Mouse (Mus musculus) heart, embryonic 16.5 days (tissue): ENCODE data around the gene Cysrt1. TPM values are rescaled to one million over a fixed set of nuclear protein-coding genes. Genes with fewer than 3 reads are reported as not detected.

Experiments used
- ATAC-seq: fragments of 200-750 bp; cut with Nextera tagmentation; replicated peaks from 2 replicates; pipeline ENCODE4 v1.8.0; 2017; ENCODE audit warnings: moderate number of reproducible peaks; ENCODE audit not compliant: insufficient read depth, low FRiP score; ENCODE audit errors: extremely low read depth
- H3K27ac ChIP-seq: fragments of 300-500 bp; sonication (generic); 2 replicates; pipeline ENCODE4 v1.5.1; 2014; ENCODE audit warnings: mild to moderate bottlenecking, low read length, control low read depth, moderate library complexity
- H3K27me3 ChIP-seq: fragments of 300-500 bp; sonication (generic); 2 replicates; pipeline ENCODE4 v1.6.1; 2014; ENCODE audit warnings: low read length, mixed read lengths; ENCODE audit not compliant: control insufficient read depth, insufficient read depth
- H3K36me3 ChIP-seq: fragments of 300-500 bp; sonication (generic); 2 replicates; pipeline ENCODE4 v1.6.1; 2014; ENCODE audit not compliant: control insufficient read depth, insufficient read depth
- H3K4me1 ChIP-seq: fragments of 300-500 bp; sonication (generic); 2 replicates; pipeline ENCODE4 v1.6.1; 2014; ENCODE audit warnings: low read length, mixed read lengths; ENCODE audit not compliant: control insufficient read depth, insufficient read depth
- H3K4me2 ChIP-seq: fragments of 300-500 bp; sonication (generic); 2 replicates; pipeline ENCODE4 v1.6.1; 2014; ENCODE audit warnings: low read depth, mild to moderate bottlenecking, control low read depth, low read length
- H3K4me3 ChIP-seq: fragments of 300-500 bp; sonication (generic); 2 replicates; pipeline ENCODE4 v1.5.1; 2014; ENCODE audit warnings: mild to moderate bottlenecking, control low read depth, low read length
- H3K9ac ChIP-seq: fragments of 300-500 bp; sonication (generic); 2 replicates; pipeline ENCODE4 v1.6.1; 2014; ENCODE audit warnings: low read length, control low read depth
- H3K9me3 ChIP-seq: fragments of 300-500 bp; sonication (generic); replicated peaks from 2 replicates; pipeline ENCODE4 v1.6.1; 2016; ENCODE audit warnings: low read length; ENCODE audit not compliant: control insufficient read depth
- WGBS: fragments of 180-500 bp; shearing (Covaris S2); extraction: QIAGEN DNeasy Blood & Tissue Kit; methylation state at CpG from one replicate; pipeline ENCODE4 v1.1.7; 2014; 5-methylcytosine and 5-hydroxymethylcytosine counted together
- polyA plus RNA-seq: library from polyadenylated mRNA; unstranded; fragments of >200 nt; fragmentation: Nextera tagmentation; extraction: Ambion mirVana; gene quantifications from 2 replicates; pipeline ENCODE4 v1.2.1, GENCODE M21; 2015

Gene Cysrt1
- polyA plus RNA-seq, 1 experiment from 2014 or later = not detected

DNA sequence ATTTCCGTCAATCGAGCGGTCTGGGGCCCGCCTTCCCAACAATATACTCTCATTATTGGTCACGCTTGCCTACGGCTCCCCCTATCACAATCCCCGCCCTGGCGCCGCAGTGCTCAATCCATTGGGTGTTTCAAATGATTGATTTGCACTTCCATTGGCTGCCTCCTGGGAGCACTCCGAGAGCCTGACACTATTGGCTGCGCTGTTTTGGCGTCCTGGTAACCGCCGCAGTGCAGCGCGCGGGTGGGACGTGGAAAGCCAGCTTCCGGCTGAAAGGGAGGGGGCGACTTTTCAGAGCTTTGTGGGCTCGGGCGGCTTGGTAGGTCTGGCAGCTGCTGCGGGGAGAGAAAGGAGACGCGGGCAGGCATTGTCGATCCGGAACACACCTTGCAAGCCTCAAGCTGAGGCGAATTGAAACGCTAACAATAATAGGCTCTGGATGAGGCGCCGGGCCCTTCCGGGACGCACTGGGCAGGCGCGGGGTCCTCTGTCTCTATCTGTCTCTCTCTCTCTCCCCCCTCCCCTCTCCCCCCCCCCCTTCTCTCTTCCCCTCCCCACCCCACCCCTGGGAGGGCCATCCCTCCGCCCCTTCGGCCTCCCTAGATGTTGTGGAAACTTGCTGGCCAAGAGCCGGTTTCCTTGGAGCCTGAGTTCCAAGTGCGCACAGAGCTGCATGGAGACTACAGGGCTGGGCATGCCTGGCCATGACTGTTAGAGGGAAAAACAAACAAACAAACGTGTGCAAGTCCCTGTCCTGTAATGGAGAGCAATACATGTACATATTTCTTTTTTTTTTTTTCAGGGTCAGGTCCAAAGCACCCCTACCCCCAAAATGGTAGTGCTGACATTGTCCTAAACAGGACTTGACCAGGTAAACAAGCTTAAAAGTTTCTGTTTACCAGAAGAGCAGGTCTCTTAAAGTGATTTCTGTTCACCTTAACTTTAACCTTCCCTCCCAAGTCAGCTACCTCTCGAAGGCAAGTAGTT lies 17.2 kb downstream of the Cysrt1 start:
- Histone ChIP-seq H3K36me3 (peaks cover 7% of the 10 kb centered on the region; the same call in 1 of the 2 replicates), H3K4me2 (peak overlapping the region; percentile 65), H3K9ac (peak overlapping the region; percentile 81), H3K27me3 (no peaks in the 10 kb centered on the region), H3K4me1 (peaks cover 12% of the 10 kb centered on the region), H3K4me3 (peak overlapping the region; percentile 80), H3K9me3 (no peaks in the 10 kb centered on the region), H3K27ac (peak overlapping the region; percentile 99)
- WGBS = 2% methylated on average over 41 of the region's 41 CpGs
- peak; percentile 93 for ATAC-seq

DNA sequence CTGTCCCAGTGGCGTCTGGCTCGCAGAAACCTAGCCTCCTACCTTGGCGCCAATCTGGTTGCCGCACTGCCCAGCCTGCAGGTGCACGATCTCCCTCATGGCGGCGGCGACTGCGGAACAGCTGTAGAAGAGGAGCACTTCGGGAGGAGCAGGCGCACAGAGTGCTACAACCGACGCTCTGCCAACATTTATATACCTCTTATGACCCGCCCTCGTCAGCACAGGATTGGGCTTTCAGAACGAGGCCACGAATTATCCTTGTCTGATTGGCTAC lies 17.8 kb downstream of the Cysrt1 start, which contains the start of gene Tubb4b:
Gene Tubb4b, minus strand, starts transcription at position 211 of the 274 bp plus-strand sequence.
- Histone ChIP-seq H3K4me3 (peak within 1 kb of the TSS; percentile 80), H3K9me3 (no peaks in the 10 kb centered on the region), H3K27me3 (no peaks in the 10 kb centered on the region), H3K4me1 (peaks cover 12% of the 10 kb centered on the region), H3K36me3 (peaks cover 7% of the 10 kb centered on the region; the same call in 1 of the 2 replicates), H3K27ac (peak within 1 kb of the TSS; percentile 99), H3K9ac (peak within 1 kb of the TSS; percentile 89), H3K4me2 (peak within 1 kb of the TSS; percentile 98)
- under 1% methylated on average over 17 of the region's 17 CpGs for WGBS
- ATAC-seq = no peak

- H3K4me3 ChIP-seq = peak overlapping the region; percentile 80
- no peaks in the 10 kb centered on the region for H3K9me3 ChIP-seq
- peak overlapping the region; percentile 98 for H3K4me2 ChIP-seq
- peak overlapping the region; percentile 89 for H3K9ac ChIP-seq
- H3K27me3 ChIP-seq = no peaks in the 10 kb centered on the region
- WGBS = 1% methylated on average over 52 of the region's 53 CpGs
- H3K4me1 ChIP-seq = peaks cover 12% of the 10 kb centered on the region
- H3K27ac ChIP-seq = peak overlapping the region; percentile 94
- peak; percentile 33 for ATAC-seq
- peaks cover 7% of the 10 kb centered on the region; the same call in 1 of the 2 replicates for H3K36me3 ChIP-seq
These were observed 18.4 kb downstream of the Cysrt1 start for GRCm38 (mm10) chr2:25223681-25224491.

DNA sequence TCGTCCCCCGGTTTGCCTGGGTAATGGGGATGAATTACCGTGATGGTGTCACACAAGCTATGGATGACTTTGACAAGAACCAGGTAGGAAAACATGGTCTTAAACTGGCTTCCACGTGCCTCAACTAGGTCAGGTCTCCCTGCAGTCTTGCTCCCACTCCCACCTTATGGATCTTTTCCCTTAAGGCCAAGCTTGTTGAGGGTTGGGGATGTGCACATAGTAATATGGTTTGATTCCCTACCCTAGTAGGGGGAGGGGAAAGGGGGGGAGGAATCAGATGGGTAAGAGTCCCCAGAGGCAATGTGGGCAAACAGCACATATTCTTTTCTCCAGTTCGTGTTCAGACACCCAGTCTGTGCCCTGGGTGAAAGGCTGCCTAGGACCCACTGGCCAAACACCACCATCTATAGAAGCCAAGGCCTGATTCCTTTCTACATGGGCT lies 20.9 kb downstream of the Cysrt1 start:
- no peaks in the 10 kb centered on the region for H3K9me3 ChIP-seq
- no peak for ATAC-seq
- no peak overlapping the region for H3K9ac ChIP-seq
- no peaks in the 10 kb centered on the region for H3K27me3 ChIP-seq
- 70% methylated on average over 5 of the region's 5 CpGs for WGBS
- H3K4me2 ChIP-seq = no peak overlapping the region
- no peak overlapping the region for H3K27ac ChIP-seq
- peaks cover 12% of the 10 kb centered on the region for H3K4me1 ChIP-seq
- H3K36me3 ChIP-seq = peaks cover 7% of the 10 kb centered on the region; the same call in 1 of the 2 replicates
- H3K4me3 ChIP-seq = no peak overlapping the region

DNA sequence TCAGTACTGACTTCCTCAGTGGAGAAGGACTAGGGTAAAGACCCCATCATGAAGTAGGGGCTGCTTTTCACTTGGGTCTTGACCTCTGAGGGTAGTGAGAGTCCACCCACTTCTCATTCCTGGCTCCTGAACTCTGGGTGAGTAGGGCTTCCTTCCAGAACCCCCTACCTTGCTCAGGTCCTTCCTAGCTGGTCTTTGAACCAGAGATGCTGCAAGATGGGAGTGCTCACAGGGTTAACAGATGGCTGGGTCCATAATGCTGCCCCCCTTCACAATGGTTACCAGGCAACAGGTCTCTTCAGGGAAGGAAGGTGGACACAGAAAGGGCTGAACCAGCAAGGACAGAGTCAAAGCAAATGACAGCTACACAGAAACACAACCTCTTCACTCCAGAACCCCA lies 23.8 kb downstream of the Cysrt1 start, which contains the start of gene Fam166a:
Gene Fam166a, plus strand, starts transcription at position 301 of the 400 bp plus-strand sequence.
- Histone ChIP-seq H3K27me3 (no peaks in the 10 kb centered on the region), H3K36me3 (peaks cover 7% of the 10 kb centered on the region; the same call in 1 of the 2 replicates), H3K4me1 (peaks cover 4% of the 10 kb centered on the region), H3K4me2 (no peak within 1 kb of the TSS), H3K4me3 (no peak within 1 kb of the TSS), H3K9ac (no peak within 1 kb of the TSS), H3K27ac (no peak within 1 kb of the TSS), H3K9me3 (no peaks in the 10 kb centered on the region)
- ATAC-seq = no peak

- 57% methylated on average over 2 of the region's 2 CpGs for WGBS
- no peak for ATAC-seq
- Histone ChIP-seq H3K4me2 (no peak overlapping the region), H3K9ac (no peak overlapping the region), H3K36me3 (peaks cover 5% of the 10 kb centered on the region; the same call in 1 of the 2 replicates), H3K27me3 (no peaks in the 10 kb centered on the region), H3K27ac (no peak overlapping the region), H3K9me3 (no peaks in the 10 kb centered on the region), H3K4me3 (no peak overlapping the region), H3K4me1 (no peaks in the 10 kb centered on the region)
These were observed 24.6 kb downstream of the Cysrt1 start for GRCm38 (mm10) chr2:25217666-25218065.

GRCm38 (mm10) chr2:25214444-25214843 lies 27.8 kb downstream of the Cysrt1 start, which contains the start of gene Stpg3:
Stpg3 (minus strand) TSS chr2:25214637.
- Histone ChIP-seq H3K4me2 (no peak within 1 kb of the TSS), H3K27ac (no peak within 1 kb of the TSS), H3K27me3 (no peaks in the 10 kb centered on the region), H3K4me1 (peaks cover 10% of the 10 kb centered on the region), H3K9ac (no peak within 1 kb of the TSS), H3K9me3 (no peaks in the 10 kb centered on the region), H3K36me3 (no peaks in the 10 kb centered on the region), H3K4me3 (no peak within 1 kb of the TSS)
- no peak for ATAC-seq
- WGBS = 72% methylated on average over 3 of the region's 3 CpGs

GRCm38 (mm10) chr2:25213266-25213865 lies 28.9 kb downstream of the Cysrt1 start:
- no peaks in the 10 kb centered on the region for H3K27me3 ChIP-seq
- H3K9me3 ChIP-seq = no peaks in the 10 kb centered on the region
- WGBS = 63% methylated on average over 23 of the region's 23 CpGs
- no peak overlapping the region for H3K27ac ChIP-seq
- ATAC-seq = no peak
- no peaks in the 10 kb centered on the region for H3K36me3 ChIP-seq
- no peak overlapping the region for H3K4me2 ChIP-seq
- H3K9ac ChIP-seq = no peak overlapping the region
- no peak overlapping the region for H3K4me3 ChIP-seq
- peaks cover 10% of the 10 kb centered on the region for H3K4me1 ChIP-seq
